Mouse (Mus musculus) hindbrain, embryonic 12.5 days (tissue): ENCODE measurements at regions not wholly inside any gene's neighbourhood (a gene's known extent, or its start where the extent isn't known, plus 50 kb on each side); places are given as distances from the start of the nearest gene placed in this dataset.
A peak's percentile ranks its signal among the peaks of the same experiment; 100 is the strongest.

Source experiments
- ATAC-seq: fragments of 200-750 bp; cut with Nextera tagmentation; 2 replicates; pipeline ENCODE4 v1.8.0; 2017; ENCODE audit warnings: moderate TSS enrichment; ENCODE audit not compliant: low FRiP score
- H3K27ac ChIP-seq: fragments of 300-500 bp; sonication (generic); 2 replicates; pipeline ENCODE4 v1.5.1; 2016; ENCODE audit warnings: mild to moderate bottlenecking
- H3K27me3 ChIP-seq: fragments of 300-500 bp; sonication (generic); 2 replicates; pipeline ENCODE4 v1.6.1; 2016; ENCODE audit warnings: mild to moderate bottlenecking
- H3K36me3 ChIP-seq: fragments of 300-500 bp; sonication (generic); 2 replicates; pipeline ENCODE4 v1.6.1; 2016; ENCODE audit warnings: mild to moderate bottlenecking
- H3K4me1 ChIP-seq: fragments of 300-500 bp; sonication (generic); 2 replicates; pipeline ENCODE4 v1.6.1; 2016
- H3K4me2 ChIP-seq: fragments of 300-500 bp; sonication (generic); replicated peaks from 2 replicates; pipeline ENCODE4 v1.6.1; 2016; ENCODE audit warnings: mild to moderate bottlenecking
- H3K4me3 ChIP-seq: fragments of 300-500 bp; sonication (generic); 2 replicates; pipeline ENCODE4 v1.5.1; 2016; ENCODE audit warnings: mild to moderate bottlenecking
- H3K9ac ChIP-seq: fragments of 300-500 bp; sonication (generic); 2 replicates; pipeline ENCODE4 v1.6.1; 2016; ENCODE audit warnings: mild to moderate bottlenecking, moderate library complexity
- H3K9me3 ChIP-seq: fragments of 300-500 bp; sonication (generic); replicated peaks from 2 replicates; pipeline ENCODE4 v1.6.1; 2016; ENCODE audit warnings: mild to moderate bottlenecking
- WGBS: fragments of 180-500 bp; shearing (Covaris S2); methylation state at CpG from one replicate; pipeline ENCODE4 v1.1.7; 2016; 5-methylcytosine and 5-hydroxymethylcytosine counted together

DNA sequence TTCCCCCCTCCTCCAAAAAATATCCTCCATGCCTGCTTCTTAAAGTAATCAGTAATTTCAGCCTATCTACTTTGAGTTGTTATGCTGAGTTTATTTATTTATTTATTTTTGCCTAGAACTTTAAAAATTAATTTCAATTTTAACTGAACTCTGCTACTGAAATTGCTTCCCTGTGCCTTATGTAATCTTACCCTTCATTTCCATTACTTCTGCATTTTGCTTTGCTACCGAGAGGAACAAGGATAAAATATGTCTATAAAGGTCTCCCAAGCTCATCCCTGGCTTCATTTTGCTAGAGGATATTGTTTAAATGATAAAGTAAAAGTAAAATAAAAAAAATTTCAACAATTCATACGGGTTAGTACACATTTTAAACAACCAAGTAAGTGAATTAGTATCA, 216.3 kb downstream of the Kcnj2 start:
- H3K4me1 ChIP-seq, result 0 out of 2 replicates have a peak, but pooled peaks cover 3% of the 10 kb centered on the region
- no peaks in the 10 kb centered on the region for H3K9me3 ChIP-seq
- no peaks in the 10 kb centered on the region for H3K36me3 ChIP-seq
- no peak overlapping the region for H3K27ac ChIP-seq
- no peak overlapping the region for H3K9ac ChIP-seq
- H3K4me2 ChIP-seq, result no peak overlapping the region
- no peak for ATAC-seq
- H3K4me3 ChIP-seq, result no peak overlapping the region
- WGBS, result 73% methylated on average over 2 of the region's 2 CpGs
- H3K27me3 ChIP-seq, result no peaks in the 10 kb centered on the region

GRCm38 (mm10) chr11:111290537-111290936, 224.6 kb downstream of the Kcnj2 start:
- Histone ChIP-seq H3K9me3 (peaks cover 9% of the 10 kb centered on the region), H3K9ac (no peak overlapping the region), H3K27me3 (no peaks in the 10 kb centered on the region), H3K36me3 (no peaks in the 10 kb centered on the region), H3K4me1 (no peaks in the 10 kb centered on the region), H3K27ac (no peak overlapping the region), H3K4me3 (no peak overlapping the region), H3K4me2 (no peak overlapping the region)
- ATAC-seq, result no peak

DNA sequence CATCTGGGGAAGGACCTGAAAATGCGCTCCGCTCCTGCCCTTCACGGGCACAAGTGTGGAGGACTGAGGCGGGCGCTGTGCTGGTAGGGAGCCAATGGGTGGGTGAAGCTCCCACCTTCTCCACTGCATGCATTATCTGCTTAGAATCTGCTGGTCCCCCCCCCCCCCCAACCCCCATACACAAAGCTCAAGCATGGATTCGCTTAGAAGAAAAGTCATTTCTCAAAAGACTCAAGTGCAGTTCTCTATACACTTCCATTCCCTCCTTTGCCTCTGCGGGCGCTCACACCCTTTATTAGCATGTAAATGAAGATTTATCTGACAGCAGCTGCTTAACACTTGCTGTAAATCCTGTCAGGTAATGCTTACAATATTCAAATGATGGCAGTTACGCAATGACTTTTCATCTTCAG, 230.4 kb downstream of the Kcnj2 start:
- no peak overlapping the region for H3K4me3 ChIP-seq
- no peaks in the 10 kb centered on the region for H3K36me3 ChIP-seq
- H3K27me3 ChIP-seq, result no peaks in the 10 kb centered on the region
- peaks cover 8% of the 10 kb centered on the region for H3K4me1 ChIP-seq
- 22% methylated on average over 9 of the region's 9 CpGs for WGBS
- H3K9me3 ChIP-seq, result peaks cover 9% of the 10 kb centered on the region
- 0 out of 2 replicates have a peak overlapping the region, but pooled peaks have one; percentile 2 for H3K27ac ChIP-seq
- peak overlapping the region; percentile 40 for H3K4me2 ChIP-seq
- peak overlapping the region; percentile 49 for H3K9ac ChIP-seq
- peak; percentile 63 for ATAC-seq

GRCm38 (mm10) chr11:111312802-111313201, 246.8 kb downstream of the Kcnj2 start:
- no peaks in the 10 kb centered on the region for H3K9me3 ChIP-seq
- no peak overlapping the region for H3K4me2 ChIP-seq
- no peak overlapping the region for H3K27ac ChIP-seq
- WGBS, result 62% methylated on average over 3 of the region's 3 CpGs
- ATAC-seq, result no peak
- H3K27me3 ChIP-seq, result no peaks in the 10 kb centered on the region
- H3K4me1 ChIP-seq, result no peaks in the 10 kb centered on the region
- no peak overlapping the region for H3K4me3 ChIP-seq
- no peak overlapping the region for H3K9ac ChIP-seq
- no peaks in the 10 kb centered on the region for H3K36me3 ChIP-seq

GRCm38 (mm10) chr11:111313566-111313965, 247.6 kb downstream of the Kcnj2 start:
- Histone ChIP-seq H3K27ac (no peak overlapping the region), H3K27me3 (no peaks in the 10 kb centered on the region), H3K9me3 (no peaks in the 10 kb centered on the region), H3K4me3 (no peak overlapping the region), H3K4me1 (no peaks in the 10 kb centered on the region), H3K36me3 (no peaks in the 10 kb centered on the region), H3K9ac (no peak overlapping the region), H3K4me2 (no peak overlapping the region)
- ATAC-seq, result no peak
- 81% methylated on average over 3 of the region's 3 CpGs for WGBS

- 51% methylated on average over 5 of the region's 5 CpGs for WGBS
- Histone ChIP-seq H3K9ac (no peak overlapping the region), H3K9me3 (no peaks in the 10 kb centered on the region), H3K4me1 (no peaks in the 10 kb centered on the region), H3K27me3 (no peaks in the 10 kb centered on the region), H3K36me3 (no peaks in the 10 kb centered on the region), H3K27ac (no peak overlapping the region), H3K4me2 (no peak overlapping the region), H3K4me3 (no peak overlapping the region)
- ATAC-seq, result no peak
Observed at GRCm38 (mm10) chr11:111321576-111321975, 255.6 kb downstream of the Kcnj2 start.

DNA sequence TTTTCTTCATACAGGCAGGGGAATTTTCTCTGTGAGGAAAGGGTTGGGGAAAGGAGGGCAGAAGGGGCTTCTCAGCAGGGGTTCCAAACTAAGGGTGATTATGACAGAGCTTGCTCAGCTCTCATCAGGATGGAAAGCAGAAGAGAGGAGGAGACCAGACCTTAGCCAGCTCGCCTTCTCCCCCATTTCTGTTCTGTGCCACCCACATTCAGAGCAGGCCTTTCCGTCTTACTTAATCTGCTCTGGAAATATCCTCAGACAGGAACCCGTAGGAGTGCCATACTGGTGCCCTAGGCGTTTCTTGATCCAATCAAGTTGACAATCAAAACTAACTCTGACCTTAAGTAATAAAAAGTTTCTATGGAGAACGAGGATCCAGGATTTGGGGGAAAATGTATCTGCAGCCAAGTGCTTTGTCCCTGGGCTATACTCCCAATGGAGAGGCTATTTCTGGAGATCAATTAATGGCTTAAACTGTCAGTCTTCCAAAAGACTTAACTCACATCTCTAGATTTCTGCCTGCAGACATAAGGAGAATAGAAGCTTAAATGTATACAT, 258.6 kb downstream of the Kcnj2 start:
- ATAC-seq, result no peak
- H3K4me1 ChIP-seq, result no peaks in the 10 kb centered on the region
- no peak overlapping the region for H3K27ac ChIP-seq
- no peak overlapping the region for H3K4me3 ChIP-seq
- 88% methylated on average over 5 of the region's 5 CpGs for WGBS
- H3K36me3 ChIP-seq, result no peaks in the 10 kb centered on the region
- H3K4me2 ChIP-seq, result no peak overlapping the region
- no peaks in the 10 kb centered on the region for H3K9me3 ChIP-seq
- no peaks in the 10 kb centered on the region for H3K27me3 ChIP-seq
- H3K9ac ChIP-seq, result no peak overlapping the region

DNA sequence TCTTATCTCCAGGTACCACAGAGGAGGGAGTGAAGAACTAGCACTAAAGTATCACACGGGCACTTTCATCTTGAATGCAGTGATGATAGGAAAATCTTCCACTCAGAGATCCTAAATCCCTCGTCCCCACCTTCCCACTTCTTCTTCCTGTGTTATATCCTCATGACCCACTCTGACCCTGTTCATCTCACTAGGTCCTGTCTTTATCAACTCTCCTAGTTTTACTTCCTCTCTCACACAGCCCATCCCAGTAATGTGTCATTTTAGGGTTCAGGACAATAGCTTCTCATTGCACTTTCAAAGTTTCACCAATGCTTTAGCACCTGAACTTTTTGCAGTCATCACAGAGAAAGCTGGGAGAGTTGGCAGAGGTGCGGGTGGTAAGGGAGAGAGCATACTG, 261.0 kb downstream of the Kcnj2 start:
- ATAC-seq, result no peak
- no peak overlapping the region for H3K4me3 ChIP-seq
- H3K27ac ChIP-seq, result no peak overlapping the region
- H3K27me3 ChIP-seq, result no peaks in the 10 kb centered on the region
- no peaks in the 10 kb centered on the region for H3K9me3 ChIP-seq
- no peak overlapping the region for H3K9ac ChIP-seq
- no peak overlapping the region for H3K4me2 ChIP-seq
- H3K36me3 ChIP-seq, result no peaks in the 10 kb centered on the region
- no peaks in the 10 kb centered on the region for H3K4me1 ChIP-seq
- 85% methylated on average over 3 of the region's 3 CpGs for WGBS

GRCm38 (mm10) chr11:111328258-111328657, 262.3 kb downstream of the Kcnj2 start:
- WGBS, result 65% methylated on average over 1 of the region's 1 CpGs
- Histone ChIP-seq H3K9me3 (no peaks in the 10 kb centered on the region), H3K9ac (no peak overlapping the region), H3K27me3 (no peaks in the 10 kb centered on the region), H3K27ac (no peak overlapping the region), H3K4me1 (no peaks in the 10 kb centered on the region), H3K4me3 (no peak overlapping the region), H3K4me2 (no peak overlapping the region), H3K36me3 (no peaks in the 10 kb centered on the region)
- no peak for ATAC-seq

GRCm38 (mm10) chr11:111331592-111331991, 265.6 kb downstream of the Kcnj2 start:
- Histone ChIP-seq H3K27ac (no peak overlapping the region), H3K4me2 (no peak overlapping the region), H3K4me1 (no peaks in the 10 kb centered on the region), H3K9me3 (no peaks in the 10 kb centered on the region), H3K27me3 (no peaks in the 10 kb centered on the region), H3K36me3 (no peaks in the 10 kb centered on the region), H3K9ac (no peak overlapping the region), H3K4me3 (no peak overlapping the region)
- ATAC-seq, result no peak

DNA sequence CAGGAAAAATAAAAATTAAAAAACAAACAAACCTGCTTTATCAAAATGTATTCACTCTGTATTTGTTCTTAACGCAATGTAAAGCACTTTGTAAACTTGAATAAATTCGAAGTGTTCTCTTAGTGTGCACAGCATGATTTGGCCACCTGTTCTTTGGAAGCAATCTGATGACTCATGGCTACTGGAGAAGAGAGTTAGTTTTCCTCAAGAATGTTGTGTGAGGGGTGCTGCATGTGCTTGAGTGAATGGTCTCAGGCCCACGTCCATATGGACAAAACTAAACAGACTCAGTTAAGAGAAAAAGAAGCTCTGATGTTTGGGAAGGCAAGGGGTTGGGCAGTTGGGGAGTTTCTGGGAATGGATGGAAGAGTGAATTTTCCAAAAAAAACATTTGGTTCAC, 267.1 kb downstream of the Kcnj2 start:
- Histone ChIP-seq H3K27ac (no peak overlapping the region), H3K4me1 (no peaks in the 10 kb centered on the region), H3K9ac (no peak overlapping the region), H3K9me3 (no peaks in the 10 kb centered on the region), H3K4me3 (no peak overlapping the region), H3K4me2 (no peak overlapping the region), H3K36me3 (no peaks in the 10 kb centered on the region), H3K27me3 (no peaks in the 10 kb centered on the region)
- no peak for ATAC-seq
- 81% methylated on average over 3 of the region's 3 CpGs for WGBS

GRCm38 (mm10) chr11:111347562-111347961, 281.6 kb downstream of the Kcnj2 start:
- ATAC-seq, result no peak
- H3K27ac ChIP-seq, result no peak overlapping the region
- WGBS, result 12% methylated on average over 1 of the region's 1 CpGs

DNA sequence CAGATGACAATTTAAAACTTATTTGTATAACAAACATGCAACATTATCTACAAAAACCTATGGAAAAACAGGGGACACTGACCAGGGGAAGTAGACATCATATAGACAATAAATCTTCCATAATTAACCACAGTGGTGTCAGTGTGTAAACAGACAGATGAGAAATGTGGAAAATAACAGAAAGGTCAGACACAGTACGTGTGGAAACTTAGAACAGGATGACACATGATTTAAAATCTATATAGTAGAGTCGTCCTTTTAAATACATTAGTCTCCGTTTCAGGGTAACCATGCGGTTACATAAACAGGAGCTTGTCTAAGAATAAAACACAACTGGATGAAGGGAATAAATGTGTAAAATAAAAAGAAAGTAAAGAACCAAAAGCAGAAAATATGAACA, 284.1 kb downstream of the Kcnj2 start:
- no peaks in the 10 kb centered on the region for H3K27me3 ChIP-seq
- H3K4me3 ChIP-seq, result no peak overlapping the region
- H3K9ac ChIP-seq, result no peak overlapping the region
- no peaks in the 10 kb centered on the region for H3K4me1 ChIP-seq
- no peak for ATAC-seq
- WGBS, result 80% methylated on average over 4 of the region's 4 CpGs
- H3K9me3 ChIP-seq, result no peaks in the 10 kb centered on the region
- H3K36me3 ChIP-seq, result no peaks in the 10 kb centered on the region
- no peak overlapping the region for H3K4me2 ChIP-seq
- no peak overlapping the region for H3K27ac ChIP-seq

More at GRCm38 (mm10) chr11:111347562-111347961, 281.6 kb downstream of the Kcnj2 start:
- Histone ChIP-seq H3K9ac (no peak overlapping the region), H3K4me2 (no peak overlapping the region), H3K27me3 (no peaks in the 10 kb centered on the region), H3K36me3 (no peaks in the 10 kb centered on the region), H3K4me3 (no peak overlapping the region), H3K4me1 (no peaks in the 10 kb centered on the region), H3K9me3 (no peaks in the 10 kb centered on the region)
